Mouse (Mus musculus): ENCODE measurements around the gene Rab5c. TPM values are rescaled to one million over a fixed set of nuclear protein-coding genes. Genes with fewer than 3 reads are reported as not detected.

The Rab5c gene
- total RNA-seq, 4 experiments from 2014 or later, result 47.1 to 62.6 (median 51.0) TPM

DNA sequence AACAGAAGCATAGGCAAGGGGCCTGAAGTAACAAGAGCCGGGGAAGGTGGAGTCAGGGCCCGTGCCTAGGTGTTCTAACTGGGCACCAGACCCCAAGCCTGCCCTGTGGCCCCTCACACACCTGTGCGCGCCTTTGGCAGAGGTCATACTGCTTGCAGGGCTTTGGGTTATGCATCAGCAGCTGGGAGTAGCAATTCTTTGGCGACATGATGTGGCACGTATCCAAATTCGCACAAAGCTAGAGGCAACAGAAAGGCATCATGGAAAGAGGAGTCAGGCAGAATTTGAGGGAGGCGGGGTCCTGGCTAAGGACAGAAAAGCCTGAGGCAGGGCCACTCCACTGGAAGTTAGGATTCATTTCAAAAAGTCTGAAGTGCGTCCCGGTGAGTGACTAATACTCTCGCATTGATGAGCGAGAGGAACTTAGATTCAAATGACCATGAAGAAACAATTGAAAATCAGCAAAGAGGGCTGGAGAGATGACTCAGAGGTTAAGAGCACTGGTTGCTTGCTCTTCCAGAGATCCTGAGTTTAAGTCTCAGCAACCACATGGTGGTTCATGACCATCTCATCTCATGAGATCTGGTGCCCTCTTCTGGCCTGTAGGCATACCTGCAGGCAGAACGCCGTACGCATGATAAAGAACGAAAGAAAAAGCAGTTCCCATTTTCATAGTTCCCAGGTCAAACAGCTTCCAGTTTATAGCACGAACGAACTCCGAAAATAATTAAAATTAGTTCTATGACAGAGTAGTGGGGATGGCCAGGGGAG is 35.7 kb downstream of the Rab5c start:
- peak; percentile 79 for DNase-seq (ENCODE audit: low spot score)

DNA sequence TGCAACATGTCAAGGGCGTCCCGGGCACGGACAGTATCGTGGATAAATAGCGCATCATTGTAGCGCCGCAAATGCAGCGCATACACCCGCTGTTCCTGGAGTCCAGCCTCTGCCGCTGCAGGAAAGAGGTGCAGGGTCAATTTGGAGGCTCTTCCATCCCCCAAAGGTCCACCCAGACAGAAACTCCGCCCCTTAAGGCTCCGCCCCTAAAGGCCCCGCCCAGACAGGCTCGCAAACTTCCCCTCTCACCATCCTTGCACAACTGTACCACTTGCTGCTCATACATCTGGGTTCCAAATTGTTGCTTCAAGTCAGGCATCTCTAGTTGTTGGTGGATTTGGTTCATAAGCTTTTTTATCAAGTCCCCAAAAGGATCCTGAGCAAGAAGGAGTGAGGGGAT is 36.7 kb downstream of the Rab5c start:
- DNase-seq (ENCODE audit: low spot score), result peak; percentile 52

DNA sequence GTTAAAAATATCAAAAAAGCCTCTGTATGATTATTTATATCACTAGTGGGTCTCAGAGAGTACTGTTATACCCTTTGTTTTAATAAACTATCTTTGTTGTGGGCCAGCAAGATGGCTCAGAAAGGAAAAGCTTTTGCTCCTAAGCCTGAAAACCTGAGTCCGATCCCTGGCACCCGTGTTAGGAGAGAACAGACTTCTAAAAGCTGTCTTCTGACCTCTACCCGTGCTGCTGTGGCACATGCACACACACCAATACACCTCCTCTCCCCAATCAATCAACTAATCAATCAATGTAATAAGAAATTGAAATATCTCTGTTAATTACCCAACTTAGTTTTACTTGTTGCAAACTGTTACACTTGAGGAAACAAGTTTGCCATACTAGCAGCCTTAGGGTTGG is 37.3 kb downstream of the Rab5c start:
- DNase-seq (ENCODE audit: low spot score), result no peak

DNA sequence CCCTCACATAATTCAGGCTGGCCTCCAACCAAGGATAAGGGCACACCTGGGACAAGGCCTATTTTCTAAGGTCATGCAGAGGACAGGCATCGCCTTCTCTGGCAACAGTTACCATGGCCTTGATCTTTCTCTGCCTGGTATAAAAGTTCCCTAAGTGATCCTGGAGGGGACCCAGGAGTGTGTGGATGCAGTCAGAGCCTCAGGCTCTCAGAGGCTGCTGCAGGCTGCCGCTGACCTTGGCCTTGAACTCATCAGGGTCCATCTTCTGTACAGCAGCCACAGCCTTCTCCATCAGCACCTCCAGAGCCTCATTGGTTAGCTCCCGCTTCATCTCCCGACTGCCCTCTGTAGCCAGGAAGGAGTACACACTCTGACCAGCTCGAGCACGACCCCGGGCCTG is 40.1 kb downstream of the Rab5c start:
- DNase-seq (ENCODE audit: low spot score), result no peak

DNA sequence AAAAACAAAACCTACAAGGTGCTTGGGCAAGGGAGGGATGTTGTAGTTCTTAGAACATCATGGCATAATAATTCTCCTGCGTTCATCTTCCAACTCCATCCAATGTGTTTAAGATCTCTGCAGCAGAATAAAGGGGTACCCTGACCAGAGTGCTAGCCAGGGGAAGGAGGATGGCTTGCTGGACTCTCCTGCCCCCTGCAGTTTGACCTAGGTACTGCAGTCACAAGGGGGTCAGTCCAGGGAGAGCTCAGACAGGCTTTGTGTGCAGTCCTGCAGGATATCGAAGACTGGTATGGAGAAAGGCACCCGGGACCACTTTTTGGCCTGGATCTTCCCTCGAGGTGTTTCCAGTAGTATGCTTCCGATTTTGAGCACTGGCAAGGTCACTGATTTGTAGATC is 43.1 kb downstream of the Rab5c start:
- DNase-seq (ENCODE audit: low spot score), result peak; percentile 82

DNA sequence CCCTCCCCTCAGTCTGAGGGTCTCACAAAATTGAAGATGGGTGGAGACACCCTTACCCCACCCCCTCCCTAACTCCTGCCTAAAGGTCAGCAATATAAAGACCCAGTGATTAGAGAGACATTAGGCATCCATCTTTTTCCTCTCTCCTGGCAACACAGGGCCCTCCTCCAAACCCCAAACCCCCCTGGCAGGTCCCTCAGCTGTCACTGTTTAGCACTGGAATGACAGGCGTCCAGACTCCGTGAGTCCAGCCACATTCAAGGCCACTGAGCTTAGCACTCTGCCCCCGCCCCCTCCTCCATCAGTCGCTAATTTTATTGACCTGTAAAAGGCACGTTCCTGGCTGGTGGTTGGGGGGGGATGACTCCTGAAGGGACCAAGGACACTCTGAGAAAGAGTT is 44.9 kb downstream of the Rab5c start:
- no peak for DNase-seq (ENCODE audit: low spot score)

DNA sequence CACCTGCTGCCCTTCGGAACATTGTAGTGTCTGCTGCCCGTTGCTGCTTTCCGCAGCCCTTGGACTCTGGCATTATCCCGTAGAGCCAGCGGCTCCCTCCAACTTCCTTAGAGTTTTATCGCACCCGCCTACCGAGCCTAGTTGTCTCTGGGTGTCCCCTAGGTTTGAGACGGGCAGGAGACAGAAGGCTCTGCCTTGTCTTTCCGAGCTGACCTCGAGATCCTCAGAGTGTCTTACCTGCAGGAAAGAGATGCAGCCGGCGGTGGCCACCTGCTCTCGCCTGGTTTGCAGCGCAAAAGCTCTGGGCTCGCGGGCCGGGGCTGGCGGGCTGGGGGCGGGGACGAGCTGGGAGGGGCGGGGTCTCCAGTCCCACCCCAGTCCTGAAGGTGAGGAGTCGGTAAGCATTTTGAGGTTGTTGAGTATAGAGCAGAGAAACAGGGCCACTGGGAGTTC is 45.8 kb downstream of the Rab5c start, which contains the start of gene Zfp385c:
Gene Zfp385c (minus strand): TSS at position 292 of the 453 bp plus-strand sequence.
- DNase-seq (ENCODE audit: low spot score), result no peak

DNA sequence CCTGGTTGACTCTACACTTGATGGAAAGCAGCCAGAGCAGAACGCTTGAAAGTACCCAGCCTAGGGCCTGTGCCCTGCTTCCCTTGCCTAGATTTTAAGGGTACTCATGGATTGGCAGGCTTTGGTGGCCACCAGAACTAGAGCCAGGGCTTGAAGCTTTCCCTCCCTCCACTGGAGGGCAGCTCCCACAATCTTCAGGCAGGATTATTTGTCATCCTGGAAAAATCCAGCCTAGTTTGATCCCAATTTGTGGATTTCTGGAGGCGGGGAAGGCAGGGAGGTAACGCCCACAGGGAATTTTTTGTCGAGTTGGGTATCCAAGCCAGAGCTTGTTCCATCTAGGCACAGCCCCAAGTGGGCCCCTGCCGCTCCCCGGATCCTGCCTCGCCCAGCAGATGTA is 47.6 kb downstream of the Rab5c start:
- no peak for DNase-seq (ENCODE audit: low spot score)

DNA sequence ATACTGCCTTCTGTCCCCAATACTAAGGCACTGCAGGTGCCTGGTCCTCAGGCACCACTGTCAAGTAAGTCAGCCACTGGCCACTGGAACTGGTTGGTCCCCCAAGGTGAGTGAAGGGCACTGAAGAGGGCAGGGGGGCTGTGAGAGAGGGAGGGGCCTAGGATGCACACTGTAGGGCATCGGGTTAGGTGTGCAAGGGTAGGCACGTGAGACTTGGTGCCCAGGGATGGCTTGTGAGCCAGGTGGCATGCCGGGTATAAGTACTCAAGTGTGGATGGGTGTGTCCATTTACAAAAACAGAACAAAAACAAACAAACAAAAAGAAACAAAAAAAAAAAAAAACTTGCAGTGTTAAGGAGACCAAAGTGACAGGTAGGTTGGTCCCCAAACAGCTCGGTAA is 49.6 kb downstream of the Rab5c start:
- no peak for DNase-seq (ENCODE audit: low spot score)

DNA sequence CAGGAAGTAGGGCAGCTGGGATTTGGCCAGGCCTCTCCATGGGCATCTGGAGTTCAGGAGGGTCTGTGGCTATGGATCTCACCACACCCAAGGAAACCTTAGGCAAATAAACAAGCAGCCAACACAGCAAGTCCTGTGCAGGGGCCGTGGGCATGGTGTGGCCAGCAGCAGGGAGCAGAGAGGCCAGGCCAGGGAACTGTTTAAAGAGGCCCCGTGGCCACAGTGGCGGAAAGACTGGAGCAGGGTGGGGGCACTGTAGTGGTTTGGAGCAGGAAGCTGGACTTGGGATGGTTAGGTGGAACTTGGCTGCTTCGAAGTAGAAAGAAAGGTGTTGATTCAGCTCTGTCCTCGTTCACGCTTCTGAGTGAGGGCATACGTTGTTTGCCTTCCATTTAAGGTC is 50.8 kb downstream of the Rab5c start:
- no peak for DNase-seq (ENCODE audit: low spot score)

DNA sequence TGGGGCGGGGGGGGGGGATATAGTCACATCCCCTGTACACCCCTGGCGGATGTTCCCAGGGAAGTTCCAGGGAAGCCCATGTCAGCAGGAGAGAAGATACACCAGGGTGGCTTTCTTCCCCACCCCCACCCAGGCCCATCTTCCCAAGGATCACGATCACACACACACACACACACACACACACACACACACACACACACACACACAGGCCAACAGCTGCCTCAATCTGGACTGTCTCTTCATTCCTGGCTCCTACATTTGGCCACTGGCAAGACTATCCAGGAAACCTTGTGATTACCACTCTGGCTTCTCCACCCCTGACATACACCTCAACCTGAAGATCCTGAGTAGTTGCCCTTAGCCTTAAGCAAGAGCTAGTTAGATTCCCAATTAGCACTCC is 52.6 kb downstream of the Rab5c start:
- DNase-seq (ENCODE audit: low spot score), result no peak

DNA sequence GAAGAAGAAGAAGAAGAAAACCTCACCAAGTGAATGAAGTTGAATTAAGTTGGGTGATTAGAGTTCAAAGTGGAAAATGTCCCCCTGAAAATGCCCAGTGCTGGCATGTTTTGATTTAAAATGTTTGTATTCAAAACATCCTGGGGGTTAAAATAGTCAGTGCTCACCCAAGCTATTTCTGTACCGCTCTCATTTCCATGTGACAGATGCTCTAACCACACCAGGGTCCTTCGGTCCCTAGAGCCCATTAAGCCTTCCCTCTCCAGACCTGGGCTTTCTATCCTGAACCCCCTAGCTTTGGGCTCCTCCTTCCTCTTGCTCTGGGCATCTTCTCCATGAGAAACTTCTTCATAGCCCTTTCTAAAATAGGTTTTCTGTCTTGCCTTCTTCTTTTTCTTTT is 53.9 kb downstream of the Rab5c start:
- no peak for DNase-seq (ENCODE audit: low spot score)

DNA sequence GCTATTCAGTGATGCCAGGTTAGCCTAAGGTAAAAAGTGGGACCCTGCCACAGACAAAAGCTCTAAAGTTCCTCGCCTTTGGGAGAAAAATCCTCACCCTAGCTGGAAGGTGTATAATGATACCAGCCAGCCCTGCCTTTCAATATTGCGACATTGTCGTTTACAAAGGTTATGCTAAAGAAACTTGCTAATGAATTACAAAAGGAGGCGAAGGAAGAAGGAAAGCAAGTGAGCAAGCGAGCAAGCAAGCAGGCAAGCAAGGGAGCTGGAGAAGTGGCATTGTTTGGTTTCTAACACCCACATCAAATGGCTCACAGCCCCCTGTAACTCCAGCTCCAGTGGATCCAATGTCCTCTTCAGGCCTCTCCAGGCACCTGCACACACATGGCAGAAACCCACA is 55.5 kb downstream of the Rab5c start:
- DNase-seq (ENCODE audit: low spot score), result no peak

DNA sequence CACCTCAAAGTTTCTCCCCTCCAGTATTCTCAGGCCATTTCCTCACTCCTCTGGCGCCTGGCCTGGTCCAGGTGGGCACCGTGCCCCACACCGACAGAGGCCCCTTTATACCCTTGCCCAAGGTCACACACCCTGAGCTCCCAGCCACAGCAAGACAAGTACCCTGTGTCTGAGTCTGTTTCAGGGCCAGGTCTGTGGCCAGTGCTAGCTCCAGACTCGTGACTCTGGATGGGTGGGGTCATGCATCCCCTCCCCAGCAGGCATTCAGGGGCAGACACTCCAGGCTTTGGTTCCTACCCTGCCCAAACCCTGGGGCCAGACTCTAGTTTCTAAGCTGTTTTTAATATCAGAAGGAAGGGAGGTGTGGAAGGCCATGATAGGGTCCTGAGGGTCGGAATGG is 56.2 kb downstream of the Rab5c start:
- no peak for DNase-seq (ENCODE audit: low spot score)

DNA sequence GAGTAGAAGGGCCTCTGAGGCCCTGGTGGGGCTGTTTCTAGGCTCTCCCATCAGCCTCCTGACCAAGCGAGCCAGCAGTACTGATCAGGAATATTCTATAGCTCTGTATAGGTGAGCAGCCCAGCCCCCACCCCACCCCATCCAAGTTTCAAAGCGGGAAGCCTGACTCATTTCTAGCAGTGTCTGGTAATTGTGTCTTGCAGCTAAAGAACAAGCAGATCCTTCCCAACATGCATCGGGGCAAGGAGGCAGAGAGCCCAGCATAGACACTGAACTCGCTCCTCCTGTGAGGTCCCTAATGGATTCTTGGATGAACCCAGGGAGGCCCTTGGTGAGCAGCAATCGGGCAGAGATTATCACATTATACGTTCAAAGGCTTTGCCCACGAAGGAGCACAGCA is 60.2 kb downstream of the Rab5c start:
- no peak for DNase-seq (ENCODE audit: low spot score)

DNA sequence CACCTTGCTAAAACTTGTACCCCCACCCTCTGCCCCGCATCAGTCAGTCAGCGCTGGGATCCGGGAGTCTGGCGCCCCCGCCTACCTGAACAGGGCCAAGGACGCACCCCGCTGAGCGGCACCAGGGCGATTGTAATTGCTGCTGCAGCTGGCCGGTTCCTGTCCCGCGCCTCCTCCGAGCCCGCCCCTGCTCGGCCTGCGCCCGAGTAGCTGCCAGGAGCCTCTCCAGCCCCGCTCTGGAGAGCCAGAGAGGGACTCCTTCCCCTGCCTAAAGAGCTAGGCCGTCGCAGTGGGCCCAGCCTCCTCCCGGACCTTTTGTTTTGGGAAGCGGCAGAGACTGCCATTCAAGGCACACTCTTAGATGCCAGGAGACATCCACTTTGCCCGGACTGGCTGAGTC is 64.8 kb downstream of the Rab5c start:
- peak; percentile 35 for DNase-seq (ENCODE audit: low spot score)

DNA sequence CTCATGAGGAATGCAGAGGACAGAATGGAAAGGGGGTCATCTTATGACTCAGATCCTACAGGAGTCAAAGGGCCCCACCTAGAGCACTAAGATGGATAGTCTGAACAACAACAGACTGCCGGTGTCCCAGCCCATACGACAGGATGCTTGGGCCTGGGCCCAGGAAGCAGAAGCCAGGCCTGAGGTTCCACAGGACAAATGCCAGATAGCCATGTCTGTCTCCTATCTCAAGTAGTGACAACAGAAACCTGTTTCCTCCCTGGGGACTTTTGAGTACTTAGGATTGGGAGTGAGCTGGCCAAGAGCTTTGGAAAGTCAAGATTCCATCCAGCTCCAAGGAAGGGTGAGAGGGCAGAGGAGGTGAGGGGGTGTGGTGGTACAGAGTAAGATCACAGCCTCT is 66.1 kb downstream of the Rab5c start:
- DNase-seq (ENCODE audit: low spot score), result peak; percentile 44

DNA sequence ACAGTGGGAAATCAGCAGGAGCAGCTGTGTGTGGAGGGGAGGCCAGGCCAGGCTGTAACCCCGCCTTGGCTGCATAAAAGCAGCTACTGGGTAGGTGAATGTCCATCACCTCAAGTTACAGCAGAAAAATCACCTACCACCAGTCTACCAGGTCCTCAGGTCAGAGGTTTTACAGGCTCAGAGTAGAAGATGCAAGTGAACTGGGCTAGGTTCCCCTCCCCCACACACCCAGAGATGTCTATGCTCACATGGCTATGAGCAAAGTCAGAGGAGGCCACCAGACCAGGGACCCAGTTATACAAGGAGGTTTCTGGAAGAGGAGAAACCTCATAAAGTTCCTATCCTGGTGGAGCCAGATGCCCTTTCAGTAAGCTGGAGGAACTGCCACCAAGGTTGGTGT is 67.0 kb downstream of the Rab5c start:
- no peak for DNase-seq (ENCODE audit: low spot score)

Other genes starting within 250 kb of the Rab5c start
- 10 to 100 TPM; 20.0 to 39.1 (median 27.5) TPM for gene Acly, start 210.2 kb downstream of the Rab5c start, total RNA-seq (2022)
- under 1 TPM; 0.08 to 0.53 (median 0.21) TPM for gene Ttc25, start 192.6 kb downstream of the Rab5c start, total RNA-seq (2022)
- 1 to 10 TPM; 5.0 to 5.7 (median 5.4) TPM for gene Cnp, start 163.3 kb downstream of the Rab5c start, total RNA-seq (2022)
- gene Nkiras2, start 119.0 kb downstream of the Rab5c start, total RNA-seq (2022), result 10 to 100 TPM; 49.3 to 59.3 (median 55.2) TPM
- gene Dnajc7, start 118.0 kb downstream of the Rab5c start, total RNA-seq (2022), result 100 to 1,000 TPM in 3 of 4 experiments, 10 to 100 TPM in 1; 89.7 to 121 (median 109) TPM
- gene Zfp385c, start 45.8 kb downstream of the Rab5c start, total RNA-seq (2022), result under 1 TPM; 0.09 to 0.53 (median 0.28) TPM
- gene Dhx58, start 33.9 kb downstream of the Rab5c start, total RNA-seq (2022), result 1 to 10 TPM in 1 of 4 experiments, under 1 TPM in 3; 0.38 to 1.1 (median 0.78) TPM
- 10 to 100 TPM; 12.3 to 14.0 (median 13.1) TPM for gene Kat2a, start 25.8 kb downstream of the Rab5c start, total RNA-seq (2022)
- under 1 TPM in 1 of 4 experiments, not detected in 3; 0.37 TPM for gene Hspb9, start 24.4 kb downstream of the Rab5c start, total RNA-seq (2022)
- gene Kcnh4, start 21.7 kb upstream of the Rab5c start, total RNA-seq (2022), result not detected
- gene Hcrt, start 24.7 kb upstream of the Rab5c start, total RNA-seq (2022), result not detected
- 10 to 100 TPM in 2 of 4 experiments, 1 to 10 TPM in 2; 9.1 to 14.1 (median 10.0) TPM for gene Ghdc, start 32.7 kb upstream of the Rab5c start, total RNA-seq (2022)
- gene Stat5b, start 112.5 kb upstream of the Rab5c start, total RNA-seq (2022), result 10 to 100 TPM; 57.2 to 64.8 (median 62.7) TPM
- 10 to 100 TPM; 16.5 to 26.5 (median 21.6) TPM for gene Stat5a, start 121.1 kb upstream of the Rab5c start, total RNA-seq (2022)
- 100 to 1,000 TPM in 1 of 4 experiments, 10 to 100 TPM in 3; 76.6 to 108 (median 91.0) TPM for gene Stat3, start 201.3 kb upstream of the Rab5c start, total RNA-seq (2022)
- gene Cavin1, start 232.7 kb upstream of the Rab5c start, total RNA-seq (2022), result 100 to 1,000 TPM; 190 to 247 (median 212) TPM

All from heart, adult 8-10 months (tissue).